Mouse (Mus musculus) hematopoietic stem cell, adult 5-6 weeks (primary cell): ENCODE results near the gene Sertad2. TPM values are rescaled to one million over a fixed set of nuclear protein-coding genes. Genes with fewer than 3 reads are reported as not detected.

Experiments
- ATAC-seq, 2 experiments: fragments of 125-278 bp in 1 of 2; replicated peaks in 1 of 2; 2 replicates each; pipeline ENCODE4 v1.8.0; 2016 to 2017; ENCODE audit warnings: inconsistent platforms in 2 of 2, mild to moderate bottlenecking in 2 of 2, moderate number of reproducible peaks in 2 of 2, low read depth in 1 of 2, moderate TSS enrichment in 1 of 2; ENCODE audit not compliant: low FRiP score in 2 of 2, poor library complexity in 2 of 2, severe bottlenecking in 2 of 2, insufficient read depth in 1 of 2, low TSS enrichment in 1 of 2
- total RNA-seq: library from RNA; stranded (forward); fragments of 172-1452, 232-1000 nt; gene quantifications from 2 replicates; pipeline ENCODE4 v1.2.3, GENCODE M21; 2017

Gene Sertad2
- total RNA-seq, 1 experiment from 2014 or later: 23.3 TPM

DNA sequence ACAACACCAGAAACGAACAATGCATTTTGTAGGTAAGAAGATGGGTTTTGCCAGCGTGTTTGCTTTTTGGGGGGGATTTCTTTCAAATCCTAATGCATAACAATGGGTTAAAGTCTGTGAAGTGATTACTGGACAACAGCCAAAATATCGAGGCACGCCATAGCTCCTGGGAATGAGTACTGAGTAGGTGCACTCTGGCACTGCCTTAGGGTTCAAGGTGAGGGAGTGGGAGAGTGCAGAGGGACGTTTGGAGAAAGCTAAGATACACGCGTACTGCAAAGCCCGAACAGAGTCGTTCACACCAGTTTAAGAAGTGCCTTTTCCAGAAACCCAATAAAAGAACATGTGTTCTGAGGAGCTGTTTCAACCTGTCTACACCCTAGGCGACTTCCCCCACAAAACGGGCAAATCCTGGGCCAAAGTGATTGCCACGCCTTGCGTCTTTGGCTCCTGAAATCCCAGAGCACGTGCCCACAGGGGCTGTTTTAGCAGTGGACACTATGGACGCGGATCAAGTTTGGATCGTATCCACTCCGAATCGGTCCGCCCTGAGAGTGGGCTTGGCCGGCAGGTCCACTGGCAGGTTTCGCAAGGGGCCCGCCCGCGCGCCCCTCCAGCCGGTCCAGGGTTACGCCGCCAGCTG lies 937 bp upstream of the Sertad2 start:
- peak; percentile 0 to 1; a peak in 1 of 4 replicates for ATAC-seq

DNA sequence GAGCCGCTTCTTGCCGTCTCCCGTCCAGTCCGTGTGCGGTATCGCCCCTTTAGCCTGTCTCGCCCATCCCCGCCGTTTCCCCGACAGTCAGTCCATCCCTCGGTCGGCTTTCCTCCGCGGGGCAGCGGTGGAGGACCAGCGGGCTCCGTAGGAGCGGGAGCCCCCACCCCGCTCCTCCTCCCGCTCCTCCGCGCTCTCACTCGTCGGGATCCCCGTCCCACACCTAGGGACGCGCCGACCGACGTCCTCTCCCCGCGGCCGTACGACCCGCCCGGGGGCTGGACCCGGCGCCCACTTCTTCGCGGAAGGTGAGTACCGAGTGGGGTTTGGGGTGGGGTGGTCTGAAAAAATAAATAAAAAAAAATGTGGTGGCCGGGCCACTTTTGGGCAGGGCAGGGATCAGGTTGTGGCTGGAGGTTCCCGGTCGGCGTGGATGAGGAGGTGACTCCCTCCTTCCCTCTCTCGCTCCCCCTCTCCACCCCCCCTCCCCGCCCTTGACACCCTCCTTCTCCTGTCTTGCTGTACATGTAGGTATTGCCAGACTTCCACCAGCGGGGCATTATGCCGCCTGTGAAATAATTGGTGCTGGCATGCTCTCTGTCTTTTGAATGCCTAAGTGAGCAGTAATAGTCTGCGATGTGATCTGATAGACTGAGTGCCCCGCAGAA lies 534 bp downstream of the Sertad2 start:
- ATAC-seq: no peak

DNA sequence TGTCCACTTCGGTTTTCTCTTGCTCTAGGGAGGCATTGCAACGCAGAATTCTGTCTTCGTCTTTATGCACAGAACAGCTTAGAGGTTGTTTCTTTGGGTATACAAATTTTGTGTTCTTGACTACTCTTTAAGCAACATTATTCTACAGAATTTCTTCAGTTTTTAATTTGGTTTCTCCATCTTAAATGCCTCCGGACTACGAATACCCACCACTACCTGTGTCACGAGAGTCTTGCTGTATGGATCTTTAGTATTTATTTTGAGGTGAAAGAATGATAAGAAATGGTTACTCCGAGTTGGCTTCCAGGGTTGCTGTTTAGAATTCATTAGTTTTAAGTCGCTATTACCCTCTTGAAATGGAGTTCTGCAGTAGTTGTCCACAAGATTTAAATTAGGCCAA lies 1.3 kb downstream of the Sertad2 start:
- no peak for ATAC-seq

DNA sequence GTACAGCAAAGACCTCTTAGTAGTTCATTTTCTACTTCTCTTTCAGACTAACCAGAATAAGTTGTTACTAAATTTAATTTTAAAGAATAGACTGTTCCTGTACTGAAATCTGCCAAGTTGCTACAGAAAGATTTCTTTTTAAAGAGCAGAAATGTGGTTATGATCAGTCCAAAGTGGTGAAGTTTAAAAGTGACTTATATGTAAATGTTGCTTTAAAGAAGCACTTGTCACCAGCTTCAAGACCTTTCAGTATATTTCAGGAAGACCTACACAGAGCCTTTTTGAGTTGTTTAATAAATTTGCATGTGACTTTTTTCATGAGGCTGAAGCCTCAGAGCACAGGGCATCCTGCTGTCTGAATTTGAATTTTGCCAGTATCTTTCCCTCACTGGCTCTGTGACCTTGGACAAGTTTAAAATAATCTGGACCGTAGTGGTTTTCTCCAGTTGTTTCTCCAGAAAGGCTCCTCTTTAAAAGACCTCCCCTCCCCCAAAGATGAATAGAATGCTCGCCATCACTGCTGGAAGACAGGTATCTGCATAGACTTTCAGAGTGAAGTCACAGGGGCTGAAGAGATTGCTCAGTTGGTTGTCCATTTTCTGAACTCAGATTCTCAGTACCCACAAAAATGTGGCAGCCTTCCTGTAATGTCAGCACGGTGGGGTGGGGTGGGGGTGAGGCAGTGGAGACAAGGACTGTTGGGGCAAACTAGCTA lies 1.9 kb downstream of the Sertad2 start:
- no peak for ATAC-seq

DNA sequence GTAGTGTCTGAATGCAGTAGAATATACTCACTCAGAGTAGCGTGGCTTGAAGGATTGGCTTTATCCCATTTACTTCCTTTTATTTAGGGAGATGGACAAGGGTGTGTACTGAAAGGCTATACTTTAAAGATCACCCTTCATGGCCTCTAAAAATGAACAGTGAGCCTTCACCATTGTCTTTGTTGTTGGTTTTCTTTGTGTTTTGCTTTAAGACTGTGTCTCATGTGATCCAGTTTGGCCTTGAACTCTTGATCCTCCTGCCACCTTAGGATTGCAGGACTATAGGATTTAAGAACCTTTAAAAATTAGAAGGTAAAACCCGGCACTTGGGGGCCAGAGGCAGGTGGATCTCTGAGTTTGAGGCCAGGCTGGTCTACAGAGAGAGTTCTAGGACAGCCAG lies 6.4 kb downstream of the Sertad2 start:
- no peak for ATAC-seq

DNA sequence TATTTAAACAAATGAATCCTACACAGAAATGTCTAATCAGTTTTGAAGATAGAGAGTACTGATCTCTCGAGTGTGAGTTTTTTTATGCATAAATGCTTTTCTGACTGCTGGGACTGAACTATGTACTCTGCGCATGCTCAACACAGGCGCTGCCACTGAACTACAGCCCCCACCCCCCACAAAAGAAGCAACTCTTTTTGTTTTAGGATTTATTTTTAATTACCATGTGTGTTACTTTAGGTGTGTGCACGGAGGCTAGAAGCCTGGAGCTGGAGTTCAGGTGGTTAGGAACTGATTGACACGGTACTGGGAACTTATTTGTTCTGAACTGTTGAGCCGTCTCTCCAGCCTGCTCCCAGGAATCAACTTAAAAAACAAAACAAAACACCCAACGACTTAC lies 7.1 kb downstream of the Sertad2 start:
- ATAC-seq: no peak

DNA sequence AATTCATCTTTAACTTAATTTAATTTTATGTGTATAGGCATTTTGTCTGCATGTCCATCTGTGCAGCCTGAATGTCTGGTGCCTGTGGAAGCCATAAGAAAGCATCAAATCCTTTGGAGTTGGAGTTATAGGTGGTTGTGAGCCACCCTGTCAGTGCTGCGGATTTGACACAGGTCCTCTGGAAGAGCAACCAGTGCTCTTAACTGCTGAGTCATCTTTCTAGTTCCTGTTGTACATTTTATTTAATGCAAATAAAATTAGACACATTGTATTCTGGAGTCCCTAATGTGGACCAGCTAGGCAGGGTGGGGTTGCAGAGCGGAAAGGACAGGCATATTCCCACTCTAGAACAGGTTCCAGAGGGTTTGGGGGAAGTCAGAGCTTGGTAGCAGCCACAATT lies 9.0 kb downstream of the Sertad2 start:
- no peak for ATAC-seq

DNA sequence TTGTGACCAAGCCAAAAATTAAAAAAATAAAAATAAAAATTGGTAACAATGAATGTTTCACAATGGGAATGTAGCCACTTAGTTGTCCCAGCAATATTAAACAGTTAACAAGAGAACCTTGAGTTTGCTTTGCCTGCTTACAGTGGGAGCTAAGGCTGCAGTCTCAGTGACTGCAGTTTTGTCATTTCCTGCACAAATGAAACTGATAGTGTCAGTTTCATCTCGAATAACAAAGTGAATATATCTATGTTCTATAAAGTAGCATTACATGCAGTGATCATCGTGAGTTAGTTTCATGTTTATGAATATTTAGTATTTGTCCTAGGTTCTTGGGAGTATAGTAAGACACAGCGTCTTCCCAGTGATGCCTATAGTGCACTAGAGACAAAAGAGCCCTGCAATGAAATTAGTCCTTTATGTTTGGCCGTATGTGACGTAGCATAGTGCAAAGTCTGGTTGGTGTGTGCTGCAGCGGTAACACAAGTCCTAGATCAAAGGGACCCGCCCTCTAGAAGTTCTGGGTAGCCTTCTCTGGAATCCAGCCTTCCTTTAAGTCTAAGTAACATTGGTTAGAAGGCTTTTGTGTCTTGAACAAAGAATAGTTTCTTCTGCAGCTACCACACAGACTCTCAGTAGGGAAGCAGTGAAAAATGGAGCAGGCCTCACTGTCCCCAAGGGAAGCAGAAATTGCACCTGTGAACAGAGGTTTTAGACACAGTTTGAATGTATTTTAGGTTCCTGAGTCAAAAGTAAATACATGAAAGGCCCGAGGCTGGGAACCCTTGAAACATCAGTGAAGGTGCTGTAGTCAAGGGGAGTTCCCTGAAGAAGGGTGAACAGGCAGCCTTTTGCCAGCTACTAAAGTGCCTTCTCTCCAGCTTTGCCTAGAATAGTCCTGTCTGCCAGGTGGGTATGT lies 10.0 kb downstream of the Sertad2 start:
- ATAC-seq: no peak; a peak in 1 of 4 replicates

DNA sequence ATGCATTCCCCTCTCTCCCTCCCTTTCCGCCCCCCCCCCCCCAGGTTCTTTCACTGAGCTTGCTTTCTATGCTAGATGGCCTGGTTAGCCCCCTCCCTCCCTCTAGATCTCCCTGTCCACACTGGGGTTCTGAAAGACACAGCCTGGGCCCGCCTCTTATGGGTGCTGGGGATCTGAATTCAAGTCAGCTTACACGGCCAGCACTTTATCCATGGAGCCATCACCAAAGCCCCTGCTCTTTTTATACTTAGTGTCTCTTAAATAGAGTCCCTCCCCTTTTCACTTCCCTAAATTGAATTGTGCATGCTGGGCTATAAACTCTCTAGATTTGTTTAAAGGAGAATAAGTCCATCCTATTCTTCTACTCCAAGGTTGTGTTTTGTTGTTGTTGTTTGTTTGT lies 12.6 kb downstream of the Sertad2 start:
- no peak for ATAC-seq

DNA sequence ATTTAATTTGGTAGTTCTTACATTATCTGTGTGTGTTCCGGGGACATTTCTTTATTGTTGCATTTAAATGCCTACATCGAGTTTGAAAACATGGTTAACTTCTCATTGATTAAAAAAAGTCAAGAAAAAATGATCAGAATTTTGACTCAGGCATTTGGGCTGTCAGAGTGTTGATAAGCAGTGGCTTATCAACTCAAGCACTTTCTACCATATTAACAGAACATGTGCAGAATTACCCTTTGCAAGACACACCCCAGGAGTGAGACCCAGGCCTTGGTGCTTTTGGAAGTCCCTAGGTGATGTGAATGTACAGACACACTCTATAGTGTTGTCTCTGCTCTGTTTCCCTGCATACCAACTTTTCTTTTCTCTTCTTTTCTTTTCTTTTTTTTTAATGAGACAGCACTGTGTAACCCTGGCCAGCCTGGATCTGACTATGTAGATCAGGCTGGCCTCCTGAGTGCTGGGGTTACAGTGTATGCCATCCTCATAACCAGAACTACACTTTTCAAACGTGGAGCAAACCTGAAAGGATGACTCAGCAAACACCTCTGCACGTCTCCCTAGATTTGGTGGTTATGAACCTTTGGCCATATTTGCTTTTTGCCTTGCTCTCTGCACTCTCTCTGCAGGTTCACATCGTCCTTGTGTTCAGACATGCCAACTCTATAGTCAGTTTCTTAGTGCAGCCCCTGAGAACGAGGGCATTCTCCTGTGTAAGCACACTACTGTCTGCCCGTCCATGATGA lies 13.3 kb downstream of the Sertad2 start:
- ATAC-seq: no peak

DNA sequence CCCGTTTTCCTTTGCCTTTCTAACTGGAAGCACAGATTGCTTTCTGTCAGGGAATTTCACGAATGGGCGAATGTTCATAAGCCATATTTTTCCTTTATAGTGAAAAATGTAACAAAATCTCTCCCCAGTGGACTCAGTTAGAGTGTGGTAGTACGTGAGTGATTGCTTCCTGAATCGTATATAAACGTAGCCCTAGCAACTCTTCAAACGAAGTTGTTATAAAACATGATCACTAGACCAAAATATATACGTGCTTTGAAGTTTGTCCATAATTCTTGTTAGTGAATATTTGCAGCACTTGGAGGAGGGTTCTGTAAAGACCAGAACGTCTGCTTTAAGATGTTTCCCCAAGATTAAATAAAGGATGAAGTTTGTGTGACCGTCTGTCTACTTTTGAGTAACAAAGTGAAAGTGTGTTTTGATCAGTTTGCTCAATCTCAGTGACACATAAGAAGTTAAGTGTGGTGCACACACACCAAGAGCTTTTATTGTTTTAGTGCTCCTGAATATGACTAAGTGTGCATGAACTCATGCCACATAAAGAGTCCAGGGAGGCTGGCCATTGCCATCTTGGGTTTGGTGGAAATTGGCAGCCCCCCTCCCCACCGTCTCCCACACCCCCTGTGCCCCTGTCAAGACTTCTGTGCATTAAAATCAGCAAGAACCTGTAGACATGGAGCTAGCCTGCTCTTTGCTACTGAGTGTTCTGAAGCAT lies 16.3 kb downstream of the Sertad2 start:
- no peak for ATAC-seq

DNA sequence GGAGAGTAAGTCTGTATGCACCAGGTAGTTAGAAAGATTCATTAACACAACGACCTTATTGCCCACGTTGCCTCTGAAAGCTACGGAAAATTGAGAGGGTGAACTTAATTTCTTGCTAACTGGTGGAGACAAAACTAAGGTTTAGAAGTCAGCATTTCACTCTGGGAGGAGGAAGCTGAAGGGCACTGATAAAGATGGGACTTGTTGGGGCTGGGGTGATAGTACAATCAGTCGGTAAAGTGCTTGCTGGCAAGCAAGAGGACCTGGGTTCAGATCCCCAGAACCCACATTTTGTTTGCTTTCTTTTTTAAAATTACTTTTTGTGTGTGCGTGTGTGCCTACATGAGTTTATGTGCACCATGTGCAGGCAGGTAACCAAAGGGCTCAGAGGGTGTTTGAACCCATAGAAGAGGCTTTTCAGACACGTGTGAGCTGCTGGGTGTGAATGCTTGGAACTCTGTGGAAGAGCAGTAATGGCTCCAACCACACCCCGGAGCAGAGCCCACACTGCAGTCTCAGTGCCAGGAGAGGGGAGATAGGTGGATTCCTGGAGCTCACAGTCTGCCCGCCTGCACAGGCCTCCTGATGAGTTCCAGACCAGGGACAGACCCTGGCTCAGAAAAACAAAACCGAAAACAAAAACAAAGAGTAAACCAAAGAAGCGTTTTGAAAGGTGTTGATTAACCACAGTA lies 17.0 kb downstream of the Sertad2 start:
- no peak for ATAC-seq

DNA sequence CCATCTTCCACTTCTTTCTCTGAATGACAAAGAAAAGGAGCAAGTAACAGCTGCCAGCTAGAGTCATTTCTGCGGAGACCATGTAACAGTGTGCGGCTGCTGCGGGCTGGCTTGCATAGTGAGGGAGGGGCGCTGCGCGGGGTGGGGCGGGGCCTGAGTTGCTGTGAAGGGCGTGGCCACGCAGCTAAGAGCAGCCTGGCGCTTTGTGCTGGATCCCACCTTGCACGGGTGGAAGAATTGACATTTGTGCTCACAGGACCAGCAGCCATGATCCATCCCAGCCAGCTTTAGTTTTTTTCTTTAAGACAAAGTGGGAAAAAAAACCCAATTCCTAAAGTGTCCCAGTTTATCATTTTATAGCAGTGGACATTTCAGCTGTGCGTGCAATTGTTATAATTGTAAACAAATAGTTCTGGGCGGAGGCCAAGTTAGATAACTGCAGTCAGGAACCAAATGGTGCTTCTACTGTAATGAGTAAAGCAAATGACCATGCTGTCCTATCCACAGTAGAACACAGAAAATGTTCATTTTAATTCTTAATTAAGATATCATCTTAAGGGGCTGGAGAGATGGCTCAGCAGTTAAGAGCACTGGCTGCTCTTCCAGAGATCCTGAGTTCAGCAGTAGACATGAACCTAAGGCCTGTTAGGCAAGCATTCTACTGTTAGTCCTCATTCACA lies 18.4 kb downstream of the Sertad2 start:
- peak; percentile 82 to 92 for ATAC-seq

DNA sequence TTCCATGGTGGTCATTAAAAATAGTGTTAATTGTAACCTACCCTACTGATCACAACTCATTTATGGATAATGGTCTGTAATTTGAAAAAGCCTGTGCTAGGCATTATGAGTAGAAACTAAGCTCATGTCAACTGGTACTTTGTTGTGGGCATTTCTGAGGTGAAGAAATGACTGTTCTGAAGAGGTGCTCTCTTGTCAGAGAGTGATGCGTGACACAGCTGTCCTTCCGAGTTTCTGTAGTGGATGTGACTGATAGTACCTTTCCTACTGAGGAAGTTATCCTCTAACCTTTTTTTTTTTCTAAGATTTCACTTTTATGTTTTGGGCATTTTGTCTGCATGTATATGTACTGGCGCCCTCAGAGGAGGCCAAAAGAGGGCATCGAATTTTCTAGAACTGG lies 22.0 kb downstream of the Sertad2 start:
- no peak for ATAC-seq

DNA sequence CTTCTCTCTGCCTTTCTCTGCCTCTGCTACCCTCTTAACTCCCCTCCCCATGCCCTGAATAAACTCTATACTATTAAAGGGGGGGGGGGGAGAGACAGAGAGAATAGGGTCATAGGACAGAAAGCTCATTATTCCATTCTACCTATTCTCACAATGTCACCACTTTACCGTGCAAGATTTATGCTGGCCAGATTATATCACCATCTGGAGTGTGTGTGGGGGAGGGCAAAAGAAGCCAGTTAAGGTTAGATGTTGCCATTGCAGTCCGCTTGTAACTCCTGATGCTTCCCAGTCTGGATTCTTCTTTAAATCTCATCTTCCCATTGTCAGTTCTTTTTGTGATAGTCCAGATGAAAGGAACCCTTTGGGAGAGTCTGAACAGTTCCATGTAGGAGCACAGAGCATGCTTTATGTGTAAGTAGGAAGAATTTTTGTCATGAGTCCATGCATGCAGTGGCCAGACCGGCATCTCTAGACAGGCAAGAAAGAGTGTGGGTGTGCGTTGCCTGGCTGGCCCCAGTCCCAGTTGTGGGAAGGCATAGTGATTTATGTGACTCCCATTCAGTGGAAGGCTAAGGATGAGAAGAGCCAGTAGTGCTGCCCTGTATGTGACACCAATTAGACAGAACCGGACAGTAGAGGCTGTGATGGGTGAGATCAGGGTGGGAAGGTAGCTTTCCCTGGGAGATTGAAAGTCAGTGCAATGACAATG lies 28.8 kb downstream of the Sertad2 start:
- no peak for ATAC-seq
